ENCODE assay signal across 14 mouse cellular contexts in the genomic region with DNA sequence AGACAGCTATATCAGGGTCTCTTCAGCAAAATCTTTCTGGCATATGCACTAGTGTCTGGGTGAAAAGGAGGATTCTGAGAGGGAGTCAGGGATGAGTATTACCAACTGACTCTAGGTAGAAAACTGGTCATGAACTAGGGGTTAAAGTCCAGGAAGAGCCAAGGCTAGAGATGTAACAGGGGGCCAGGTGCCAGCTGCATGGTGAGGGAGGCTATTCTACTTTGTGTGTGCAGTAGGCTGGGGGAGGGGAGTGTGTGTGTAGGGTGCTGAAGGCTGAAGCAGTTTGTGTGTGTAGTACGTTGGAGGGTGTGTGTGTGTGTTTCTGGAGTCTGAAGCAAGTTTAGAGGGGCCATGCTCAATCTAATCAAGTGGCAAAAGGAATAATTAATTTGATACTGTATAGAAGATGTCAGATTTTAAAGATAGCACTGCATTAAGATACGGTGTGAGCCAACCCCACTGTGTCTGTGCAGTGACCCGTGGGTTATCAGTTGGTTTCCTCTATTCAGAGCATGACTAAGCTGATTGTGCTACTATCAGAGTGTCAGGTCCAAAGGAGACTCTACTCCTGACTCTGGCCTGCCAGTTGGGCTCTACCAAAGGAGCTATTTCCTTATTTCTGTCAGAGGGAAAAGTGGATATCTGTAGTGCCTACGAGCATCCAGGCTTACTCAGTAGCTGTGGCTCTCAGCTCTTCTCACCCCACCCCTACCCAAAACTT.
DNase-seq lines count a peak whose midpoint lies in the region; ATAC-seq and TF ChIP-seq lines count a peak whose summit lies in the region.
"Had no signal": no experiment of that assay in that cellular context is flagged by ENCODE, and none has a peak within 500 bp of the region (broad histone marks: within the 10 kb centered on the region; RNA-seq: fewer than 3 reads in every experiment).

No protein-coding gene starts in this region.

- H3K27me3 ChIP-seq in heart, embryonic 12.5 days (replicated peaks) = no peaks in the 10 kb centered on the region
- H3K27me3 ChIP-seq in intestine, embryonic 15.5 days (replicated peaks) = no peaks in the 10 kb centered on the region

- ATAC-seq in heart, embryonic 12.5 days (ENCODE audit: insufficient number of reproducible peaks, low FRiP score) = peak; percentile 91
- ATAC-seq in intestine, embryonic 15.5 days = peak; percentile 97
- peak; percentile 59 for ATAC-seq in megakaryocyte, adult 5-6 weeks (ENCODE audit: poor library complexity, severe bottlenecking)
- ATAC-seq: forebrain, postnatal 0 days had no signal

- in situ Hi-C loops in ES-E14 (cut with MboI; ENCODE audit: low sequenced_read_pairs in 2 of 2, unreplicated experiment in 2 of 2) = no loop called here

- no peaks in the 10 kb centered on the region for H3K9me3 ChIP-seq in heart, embryonic 12.5 days (replicated peaks)
- no peaks in the 10 kb centered on the region for H3K9me3 ChIP-seq in ES-E14 (ENCODE audit: control insufficient read depth, insufficient read depth, low read depth, low read length)
- no peaks in the 10 kb centered on the region for H3K9me3 ChIP-seq in intestine, embryonic 15.5 days

- intact Hi-C loops in heart, postnatal 10 days (cut with DNase I) = no loop called here

- peaks cover 15% of the 10 kb centered on the region for H3K4me1 ChIP-seq in heart, embryonic 12.5 days (replicated peaks)
- peaks cover 0 to 10% of the 10 kb centered on the region in 2 experiments; a peak in 2 of 4 replicates for H3K4me1 ChIP-seq in ES-E14 (ENCODE audit: control insufficient read depth in 2 of 2, insufficient read depth in 2 of 2, low read length in 2 of 2, poor library complexity in 1 of 2)
- H3K4me1 ChIP-seq in intestine, embryonic 15.5 days (replicated peaks) = no peaks in the 10 kb centered on the region

- H3K4me3 ChIP-seq in heart, embryonic 12.5 days = no peak overlapping the region
- H3K4me3 ChIP-seq in ES-E14 (ENCODE audit: insufficient read depth in 1 of 2, low read depth in 1 of 2, low read length in 2 of 2, poor library complexity in 1 of 2, severe bottlenecking in 1 of 2) = no peak overlapping the region
- no peak overlapping the region for H3K4me3 ChIP-seq in intestine, embryonic 15.5 days (replicated peaks)

- H3K9ac ChIP-seq in heart, embryonic 12.5 days = no peak overlapping the region
- H3K9ac ChIP-seq in ES-E14 (ENCODE audit: insufficient read depth, low read depth, low read length, poor library complexity, severe bottlenecking) = no peak overlapping the region
- no peak overlapping the region for H3K9ac ChIP-seq in intestine, embryonic 15.5 days
- H3K9ac ChIP-seq: forebrain, postnatal 0 days; hindbrain, embryonic 14.5 days had no signal

- H3K27ac ChIP-seq in heart, embryonic 12.5 days (ENCODE audit: poor library complexity, severe bottlenecking) = no peak overlapping the region
- 0 out of 2 replicates have a peak overlapping the region, but pooled peaks have one; percentile 31 for H3K27ac ChIP-seq in ES-E14 (ENCODE audit: insufficient read depth, low read depth, low read length, poor library complexity, severe bottlenecking)
- H3K27ac ChIP-seq in intestine, embryonic 15.5 days = no peak overlapping the region
- H3K27ac ChIP-seq: hindbrain, embryonic 14.5 days had no signal

- no peak for DNase-seq in heart, postnatal 10 days
- no peak for DNase-seq in ES-E14 (ENCODE audit: low read depth, low spot score)
- no peak for DNase-seq in natural killer cell, adult 2 months (ENCODE audit: low spot score in 2 of 2)
- no peak for DNase-seq in thymus, postnatal 0 days (ENCODE audit: low spot score)
- DNase-seq in gastrocnemius, adult 18-20 months (ENCODE audit: low spot score) = no peak
- DNase-seq: B cell, adult 2 months; cerebellum, postnatal 25 days; forebrain, postnatal 0 days; lung, postnatal 36 days; thymus, postnatal 36 days had no signal

- 17% methylated on average over 4 of the region's 4 CpGs for WGBS in heart, embryonic 12.5 days
- 41% methylated on average over 4 of the region's 4 CpGs for WGBS in intestine, embryonic 15.5 days

- H3K36me3 ChIP-seq in heart, embryonic 12.5 days = no peaks in the 10 kb centered on the region
- no peaks in the 10 kb centered on the region for H3K36me3 ChIP-seq in ES-E14 (ENCODE audit: control insufficient read depth, insufficient read depth, low read length, poor library complexity, severe bottlenecking)
- H3K36me3 ChIP-seq in intestine, embryonic 15.5 days = no peaks in the 10 kb centered on the region

- H3K4me2 ChIP-seq in heart, embryonic 12.5 days = no peak overlapping the region
- no peak overlapping the region for H3K4me2 ChIP-seq in intestine, embryonic 15.5 days (replicated peaks)
- H3K4me2 ChIP-seq: hindbrain, embryonic 14.5 days had no signal

TF ChIP-seq in ES-E14, 5 proteins besides CTCF, POLR2A, EP300 and RAD21:
- TF ChIP-seq HCFC1 (IDR thresholded peaks at IDR 0.05; ENCODE audit: borderline replicate concordance, insufficient read depth, low read length) (no peak), CHD2 (IDR thresholded peaks at IDR 0.05; ENCODE audit: low read depth, low read length) (no peak), ZNF384 (IDR thresholded peaks at IDR 0.05; ENCODE audit: low read depth, low read length) (no peak), MAFK (IDR thresholded peaks at IDR 0.05; ENCODE audit: insufficient read depth, low read depth, low read length) (no peak), ZC3H11A (IDR thresholded peaks at IDR 0.05; ENCODE audit: borderline replicate concordance, low read depth, low read length) (no peak)
